Mouse (Mus musculus): ENCODE results near the gene Fli1. TPM values are rescaled to one million over a fixed set of nuclear protein-coding genes. Genes with fewer than 3 reads are reported as not detected.
A peak's percentile ranks its signal among the peaks of the same experiment; 100 is the strongest.

Fli1 gene
- polyA plus RNA-seq, 1 experiment from 2014 or later, result 24.4 TPM

GRCm38 (mm10) chr9:32506161-32506560 lies 36.5 kb downstream of the Fli1 start:
- Histone ChIP-seq H3K9me3 (replicated peaks) (no peaks in the 10 kb centered on the region), H3K36me3 (no peaks in the 10 kb centered on the region), H3K9ac (no peak overlapping the region), H3K4me3 (no peak overlapping the region), H3K27me3 (no peaks in the 10 kb centered on the region), H3K27ac (no peak overlapping the region), H3K4me2 (replicated peaks) (no peak overlapping the region), H3K4me1 (0 out of 2 replicates have a peak, but pooled peaks cover 6% of the 10 kb centered on the region)
- 67% methylated on average over 8 of the region's 8 CpGs for WGBS
- ATAC-seq (ENCODE audit: low FRiP score), result no peak

GRCm38 (mm10) chr9:32505460-32506075 lies 37.1 kb downstream of the Fli1 start:
- no peaks in the 10 kb centered on the region for H3K9me3 ChIP-seq (replicated peaks)
- 86% methylated on average over 7 of the region's 7 CpGs for WGBS
- ATAC-seq (ENCODE audit: low FRiP score), result no peak

GRCm38 (mm10) chr9:32503995-32504451 lies 38.6 kb downstream of the Fli1 start:
- H3K4me1 ChIP-seq, result 0 out of 2 replicates have a peak, but pooled peaks cover 6% of the 10 kb centered on the region
- H3K4me2 ChIP-seq (replicated peaks), result no peak overlapping the region
- H3K4me3 ChIP-seq, result no peak overlapping the region
- no peak overlapping the region for H3K9ac ChIP-seq
- no peaks in the 10 kb centered on the region for H3K9me3 ChIP-seq (replicated peaks)
- no peaks in the 10 kb centered on the region for H3K36me3 ChIP-seq
- H3K27me3 ChIP-seq, result no peaks in the 10 kb centered on the region
- no peak for ATAC-seq (ENCODE audit: low FRiP score)
- no peak overlapping the region for H3K27ac ChIP-seq
- 63% methylated on average over 11 of the region's 11 CpGs for WGBS

More at GRCm38 (mm10) chr9:32505460-32506075, 37.1 kb downstream of the Fli1 start:
- Histone ChIP-seq H3K4me2 (replicated peaks) (no peak overlapping the region), H3K36me3 (no peaks in the 10 kb centered on the region), H3K4me3 (no peak overlapping the region), H3K27me3 (no peaks in the 10 kb centered on the region), H3K9ac (no peak overlapping the region), H3K4me1 (0 out of 2 replicates have a peak, but pooled peaks cover 6% of the 10 kb centered on the region), H3K27ac (no peak overlapping the region)

GRCm38 (mm10) chr9:32503423-32503822 lies 39.2 kb downstream of the Fli1 start:
- ATAC-seq (ENCODE audit: low FRiP score), result no peak
- Histone ChIP-seq H3K4me3 (no peak overlapping the region), H3K4me1 (0 out of 2 replicates have a peak, but pooled peaks cover 6% of the 10 kb centered on the region), H3K27ac (no peak overlapping the region), H3K27me3 (no peaks in the 10 kb centered on the region), H3K36me3 (no peaks in the 10 kb centered on the region), H3K4me2 (replicated peaks) (no peak overlapping the region), H3K9ac (no peak overlapping the region), H3K9me3 (replicated peaks) (no peaks in the 10 kb centered on the region)
- 71% methylated on average over 4 of the region's 4 CpGs for WGBS

- Histone ChIP-seq H3K4me2 (replicated peaks) (no peak overlapping the region), H3K36me3 (no peaks in the 10 kb centered on the region), H3K4me1 (0 out of 2 replicates have a peak, but pooled peaks cover 6% of the 10 kb centered on the region), H3K9me3 (replicated peaks) (no peaks in the 10 kb centered on the region), H3K4me3 (no peak overlapping the region), H3K9ac (no peak overlapping the region), H3K27me3 (no peaks in the 10 kb centered on the region), H3K27ac (no peak overlapping the region)
- WGBS, result 92% methylated on average over 11 of the region's 11 CpGs
- ATAC-seq (ENCODE audit: low FRiP score), result no peak
These were observed 40.2 kb downstream of the Fli1 start for GRCm38 (mm10) chr9:32502256-32503010.

- Histone ChIP-seq H3K9me3 (replicated peaks) (no peaks in the 10 kb centered on the region), H3K36me3 (no peaks in the 10 kb centered on the region), H3K4me3 (no peak overlapping the region), H3K4me2 (replicated peaks) (no peak overlapping the region), H3K27me3 (no peaks in the 10 kb centered on the region), H3K27ac (no peak overlapping the region), H3K9ac (no peak overlapping the region), H3K4me1 (no peaks in the 10 kb centered on the region)
- ATAC-seq (ENCODE audit: low FRiP score), result no peak
- 91% methylated on average over 8 of the region's 8 CpGs for WGBS
These were observed 41.8 kb downstream of the Fli1 start for GRCm38 (mm10) chr9:32500886-32501285.

- no peak overlapping the region for H3K27ac ChIP-seq
- H3K36me3 ChIP-seq, result no peaks in the 10 kb centered on the region
- H3K27me3 ChIP-seq, result no peaks in the 10 kb centered on the region
- H3K9ac ChIP-seq, result no peak overlapping the region
- whole genome bisulfite sequencing, result 80% methylated on average over 5 of the region's 5 CpGs
- ATAC-seq (ENCODE audit: low FRiP score), result no peak
- peaks cover 6% of the 10 kb centered on the region; the same call in 1 of the 2 replicates for H3K4me1 ChIP-seq
- H3K4me2 ChIP-seq (replicated peaks), result no peak overlapping the region
- H3K4me3 ChIP-seq, result no peak overlapping the region
- no peaks in the 10 kb centered on the region for H3K9me3 ChIP-seq (replicated peaks)
These were observed 42.6 kb downstream of the Fli1 start for GRCm38 (mm10) chr9:32500063-32500462.

- no peaks in the 10 kb centered on the region for H3K9me3 ChIP-seq (replicated peaks)
These were observed 43.2 kb downstream of the Fli1 start for GRCm38 (mm10) chr9:32499469-32499868.

GRCm38 (mm10) chr9:32495643-32495997 lies 47.0 kb downstream of the Fli1 start:
- H3K36me3 ChIP-seq, result no peaks in the 10 kb centered on the region
- peak overlapping the region; percentile 35; the same call in 1 of the 2 replicates for H3K27ac ChIP-seq
- no peaks in the 10 kb centered on the region for H3K27me3 ChIP-seq
- H3K4me1 ChIP-seq, result peaks cover 13% of the 10 kb centered on the region; the same call in 1 of the 2 replicates
- H3K4me2 ChIP-seq (replicated peaks), result no peak overlapping the region
- no peak overlapping the region for H3K4me3 ChIP-seq
- WGBS, result 50% methylated on average over 7 of the region's 7 CpGs
- no peak for ATAC-seq (ENCODE audit: low FRiP score)
- no peaks in the 10 kb centered on the region for H3K9me3 ChIP-seq (replicated peaks)
- no peak overlapping the region for H3K9ac ChIP-seq

More at GRCm38 (mm10) chr9:32499469-32499868, 43.2 kb downstream of the Fli1 start:
- Histone ChIP-seq H3K9ac (no peak overlapping the region), H3K4me3 (no peak overlapping the region), H3K27ac (no peak overlapping the region), H3K4me1 (peaks cover 12% of the 10 kb centered on the region; the same call in 1 of the 2 replicates), H3K36me3 (no peaks in the 10 kb centered on the region), H3K27me3 (no peaks in the 10 kb centered on the region), H3K4me2 (replicated peaks) (no peak overlapping the region)
- ATAC-seq (ENCODE audit: low FRiP score), result no peak
- 69% methylated on average over 6 of the region's 6 CpGs for WGBS

GRCm38 (mm10) chr9:32494891-32495642 lies 47.6 kb downstream of the Fli1 start:
- H3K9me3 ChIP-seq (replicated peaks), result no peaks in the 10 kb centered on the region
- H3K4me3 ChIP-seq, result no peak overlapping the region
- H3K4me1 ChIP-seq, result peaks cover 13% of the 10 kb centered on the region; the same call in 1 of the 2 replicates
- no peaks in the 10 kb centered on the region for H3K27me3 ChIP-seq
- no peak overlapping the region for H3K9ac ChIP-seq
- H3K4me2 ChIP-seq (replicated peaks), result no peak overlapping the region
- H3K27ac ChIP-seq, result peak overlapping the region; percentile 35; the same call in 1 of the 2 replicates
- WGBS, result 24% methylated on average over 8 of the region's 8 CpGs
- ATAC-seq (ENCODE audit: low FRiP score), result no peak
- no peaks in the 10 kb centered on the region for H3K36me3 ChIP-seq

- H3K4me3 ChIP-seq, result no peak overlapping the region
- 88% methylated on average over 4 of the region's 4 CpGs for WGBS
- no peaks in the 10 kb centered on the region for H3K27me3 ChIP-seq
- no peaks in the 10 kb centered on the region for H3K36me3 ChIP-seq
- peak overlapping the region; percentile 19; the same call in 1 of the 2 replicates for H3K27ac ChIP-seq
- no peak for ATAC-seq (ENCODE audit: low FRiP score)
- H3K9me3 ChIP-seq (replicated peaks), result no peaks in the 10 kb centered on the region
- no peak overlapping the region for H3K9ac ChIP-seq
- peaks cover 14% of the 10 kb centered on the region; the same call in 1 of the 2 replicates for H3K4me1 ChIP-seq
- H3K4me2 ChIP-seq (replicated peaks), result no peak overlapping the region
These were observed 48.9 kb downstream of the Fli1 start for GRCm38 (mm10) chr9:32493588-32494423.

Measured in hindbrain, embryonic 12.5 days (tissue).